Mouse (Mus musculus): Measurements from ENCODE around the gene Frat2.

GRCm38 (mm10) chr19:41800451-41800850, 47.5 kb downstream of the Frat2 start:
- TF ChIP-seq CTCF (IDR thresholded peaks at IDR 0.05; ENCODE audit: low read depth) (no peak), EP300 (IDR thresholded peaks at IDR 0.05; ENCODE audit: low read depth) (no peak)
